Comparison of ENCODE assay signal across 22 mouse cellular contexts in genomic region chr13:9043289-9044049, GRCm38 (mm10). TPM values are rescaled to one million over a fixed set of nuclear protein-coding genes. Genes with fewer than 3 reads are reported as not detected.
DNase-seq lines count a peak whose midpoint lies in the region; ATAC-seq and TF ChIP-seq lines count a peak whose summit lies in the region.
"Had no signal": no experiment of that assay in that cellular context is flagged by ENCODE, and none has a peak within 500 bp of the region (broad histone marks: within the 10 kb centered on the region; RNA-seq: fewer than 3 reads in every experiment).

No protein-coding gene starts in this region.

- H3K27me3 ChIP-seq in liver, adult 2 months (ENCODE audit: control insufficient read depth, insufficient read depth, low read length): no peaks in the 10 kb centered on the region
- H3K27me3 ChIP-seq in liver, embryonic 12.5 days (replicated peaks): no peaks in the 10 kb centered on the region
- H3K27me3 ChIP-seq: forebrain, embryonic 12.5 days; heart, embryonic 15.5 days had no signal

- TF ChIP-seq CTCF in liver, adult 2 months (IDR thresholded peaks at IDR 0.05; ENCODE audit: low read depth, low read length): no peak

- H3K4me3 ChIP-seq in liver, adult 2 months (ENCODE audit: insufficient read depth, low read depth, low read length): no peak overlapping the region
- no peak overlapping the region for H3K4me3 ChIP-seq in liver, embryonic 12.5 days
- H3K4me3 ChIP-seq: forebrain, embryonic 12.5 days; gastrocnemius, adult 2 months; heart, embryonic 15.5 days had no signal

- no peaks in the 10 kb centered on the region for H3K9me3 ChIP-seq in liver, embryonic 12.5 days (replicated peaks)
- H3K9me3 ChIP-seq: forebrain, embryonic 12.5 days; heart, embryonic 15.5 days had no signal

- H3K9ac ChIP-seq in liver, adult 2 months (ENCODE audit: low read depth, low read length): no peak overlapping the region
- no peak overlapping the region for H3K9ac ChIP-seq in liver, embryonic 12.5 days
- H3K9ac ChIP-seq: forebrain, embryonic 12.5 days; heart, embryonic 15.5 days had no signal

- no peaks in the 10 kb centered on the region; the same call in 1 of the 2 replicates for H3K79me2 ChIP-seq in liver, adult 2 months (ENCODE audit: control insufficient read depth, insufficient read depth, low read length)

- ATAC-seq in liver, embryonic 12.5 days: no peak
- ATAC-seq: activated CD4-positive, CD25-positive, alpha-beta regulatory T cell, adult 4 months; CD4-positive, CD25-positive, alpha-beta regulatory T cell, adult 4 months; hindbrain, embryonic 16.5 days had no signal

- WGBS in liver, adult 2 months: 40% methylated on average over 3 of the region's 3 CpGs
- WGBS in liver, embryonic 12.5 days (ENCODE audit: insufficient replicate concordance): 32% methylated on average over 3 of the region's 3 CpGs
- WGBS in large intestine, adult 2 months: 8% methylated on average over 3 of the region's 3 CpGs

- TF ChIP-seq POLR2A in liver, adult 2 months (IDR thresholded peaks at IDR 0.05; ENCODE audit: extremely low read depth, insufficient read depth, low read length): no peak

- peaks cover 4% of the 10 kb centered on the region for H3K4me1 ChIP-seq in liver, adult 2 months (ENCODE audit: control insufficient read depth, insufficient read depth, low read length)
- no peaks in the 10 kb centered on the region for H3K4me1 ChIP-seq in liver, embryonic 12.5 days
- H3K4me1 ChIP-seq: forebrain, embryonic 12.5 days; heart, embryonic 15.5 days had no signal

- no peak overlapping the region for H3K27ac ChIP-seq in liver, adult 2 months (replicated peaks; ENCODE audit: insufficient read depth, low read depth, low read length)
- H3K27ac ChIP-seq in liver, embryonic 12.5 days: no peak overlapping the region
- H3K27ac ChIP-seq: forebrain, embryonic 12.5 days; gastrocnemius, adult 2 months; heart, embryonic 15.5 days had no signal

- no peak overlapping the region for H3K4me2 ChIP-seq in liver, embryonic 12.5 days
- H3K4me2 ChIP-seq: forebrain, embryonic 12.5 days; heart, embryonic 15.5 days had no signal

- DNase-seq in embryo, embryonic 11 days: peak; percentile 2
- DNase-seq in embryo, embryonic 10 days (ENCODE audit: low spot score): no peak
- DNase-seq in liver, adult 2 months (ENCODE audit: extremely low read depth, low read depth, low spot score): peak; percentile 48
- peak; percentile 33 for DNase-seq in large intestine, adult 2 months (ENCODE audit: low read depth, low spot score)
- DNase-seq in lung, postnatal 25 days (ENCODE audit: low spot score): peak; percentile 51
- no peak for DNase-seq in urinary bladder, adult 2 months (ENCODE audit: low spot score)
- DNase-seq in testis, postnatal 10 days (ENCODE audit: low spot score): no peak
- DNase-seq: adrenal gland, postnatal 10 days; cerebellum, adult 11 months; cerebellum, postnatal 14 days; gastrocnemius, adult 2 months; heart, adult 18-20 months; heart, postnatal 4 days; kidney, adult 11 months; kidney, postnatal 36 days; right cerebral cortex, postnatal 25 days had no signal

- peaks cover 6% of the 10 kb centered on the region for H3K36me3 ChIP-seq in liver, adult 2 months (ENCODE audit: control insufficient read depth, insufficient read depth, low read length)
- no peaks in the 10 kb centered on the region for H3K36me3 ChIP-seq in liver, embryonic 12.5 days
- H3K36me3 ChIP-seq: forebrain, embryonic 12.5 days; heart, embryonic 15.5 days had no signal

RNA-seq across cellular contexts. Expression of gene Gtpbp4, which starts 47.6 kb away (rescaled TPM):
- 16.2 and 17.4 TPM in 2 replicates for total RNA-seq in liver, adult 2 months (2014; rRNA removed)
- 5.9 and 10.5 TPM in 2 replicates for polyA plus RNA-seq in liver, adult 2 months (2012; rRNA removed)
- polyA plus RNA-seq in liver, embryonic 12.5 days (2016; fragmentation: Nextera tagmentation; extraction: Ambion mirVana): 65.7 and 70.3 TPM in 2 replicates
- 6.2 and 7.8 TPM in 2 replicates for polyA plus RNA-seq in large intestine, adult 2 months (2012; rRNA removed)
- polyA plus RNA-seq in urinary bladder, adult 2 months (2012; rRNA removed): 23.1 and 25.2 TPM in 2 replicates

RNA-seq across cellular contexts. Expression of gene Larp4b, which starts 50.2 kb away (rescaled TPM):
- total RNA-seq in liver, adult 2 months (2014; rRNA removed): 34.2 TPM in 2 replicates
- 18.1 and 20.4 TPM in 2 replicates for polyA plus RNA-seq in liver, adult 2 months (2012; rRNA removed)
- 39.1 and 39.3 TPM in 2 replicates for polyA plus RNA-seq in liver, embryonic 12.5 days (2016; fragmentation: Nextera tagmentation; extraction: Ambion mirVana)
- 18.9 and 23.8 TPM in 2 replicates for polyA plus RNA-seq in large intestine, adult 2 months (2012; rRNA removed)
- polyA plus RNA-seq in urinary bladder, adult 2 months (2012; rRNA removed): 21.7 and 27.3 TPM in 2 replicates

Comparison
In these comparisons a context has a peak if more than half of its experiments do, and no peak if none do; other contexts are left out.
1. DNase-seq: peak in embryo, embryonic 11 days (single experiment), liver, adult 2 months (single experiment), large intestine, adult 2 months (single experiment) and lung, postnatal 25 days (single experiment); none in embryo, embryonic 10 days (single experiment), urinary bladder, adult 2 months (single experiment) and testis, postnatal 10 days (single experiment).